Mouse (Mus musculus): ENCODE measurements around the gene Elavl2.
A peak's percentile ranks its signal among the peaks of the same experiment; 100 is the strongest.

Gene Elavl2

DNA sequence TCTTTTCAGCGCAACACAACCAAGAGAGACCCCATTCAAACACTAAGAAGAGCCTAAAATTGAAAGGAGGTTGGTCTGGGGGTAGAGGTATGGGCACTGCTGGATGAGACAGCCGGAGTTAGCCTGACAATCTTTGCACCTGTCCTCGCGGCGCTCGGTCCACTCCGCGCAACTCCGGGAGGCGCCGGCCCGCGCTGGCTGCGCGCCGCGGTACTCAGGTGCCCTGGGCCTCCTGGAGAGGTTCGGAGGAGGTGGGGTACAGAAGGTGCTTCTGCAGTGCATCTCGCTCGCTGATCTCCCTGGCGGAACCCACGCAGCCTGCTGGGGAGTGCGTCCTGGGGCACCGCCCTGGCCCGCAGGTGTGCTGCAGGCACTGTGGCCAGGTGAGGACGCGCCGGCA, at the start of gene Elavl2:
TSS of gene Elavl2 (minus strand) at position 363 of the 400 bp plus-strand sequence.
- no peak for DNase-seq (ENCODE audit: low read depth, low spot score)

DNA sequence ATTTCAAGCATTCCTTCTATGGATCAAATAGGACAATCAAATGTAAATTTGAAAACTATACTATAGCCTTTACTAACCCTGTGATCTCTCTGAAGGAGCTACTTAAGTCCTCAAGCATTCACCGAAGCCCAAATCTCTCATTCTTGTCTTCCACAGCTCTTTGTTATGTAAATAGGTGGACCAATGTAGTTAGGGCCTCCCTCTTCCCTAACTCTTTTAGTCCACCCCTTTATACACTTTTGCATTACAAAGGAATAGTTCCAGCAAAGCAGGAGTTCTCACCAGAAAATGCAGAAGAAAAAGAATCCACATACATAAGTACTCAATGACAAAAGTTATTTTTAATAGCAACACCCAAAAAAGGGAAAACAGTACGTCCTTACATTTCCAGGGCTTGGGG, 47.3 kb upstream of the Elavl2 start:
- no peak for DNase-seq (ENCODE audit: low read depth, low spot score)

DNA sequence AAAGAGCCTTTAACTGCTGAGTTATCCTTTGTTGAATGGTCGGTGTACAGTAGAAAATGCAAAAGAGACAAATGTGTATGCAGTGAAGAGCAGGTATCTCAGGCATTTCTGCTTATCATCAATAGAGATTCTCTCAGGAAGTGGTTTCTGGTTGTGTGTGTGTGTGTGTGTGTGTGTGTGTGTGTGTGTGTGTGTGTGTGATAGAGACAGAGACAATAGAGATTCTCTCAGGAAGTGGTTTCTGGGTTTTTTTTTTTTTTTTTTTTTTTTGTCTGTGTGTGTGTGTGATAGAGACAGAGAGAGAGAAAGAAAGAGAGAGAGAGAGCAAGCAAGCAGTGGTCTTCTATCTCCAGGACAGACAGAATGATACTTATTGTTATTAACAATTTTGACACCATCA, 15.0 kb upstream of the Elavl2 start:
- no peak for DNase-seq (ENCODE audit: low read depth, low spot score)

DNA sequence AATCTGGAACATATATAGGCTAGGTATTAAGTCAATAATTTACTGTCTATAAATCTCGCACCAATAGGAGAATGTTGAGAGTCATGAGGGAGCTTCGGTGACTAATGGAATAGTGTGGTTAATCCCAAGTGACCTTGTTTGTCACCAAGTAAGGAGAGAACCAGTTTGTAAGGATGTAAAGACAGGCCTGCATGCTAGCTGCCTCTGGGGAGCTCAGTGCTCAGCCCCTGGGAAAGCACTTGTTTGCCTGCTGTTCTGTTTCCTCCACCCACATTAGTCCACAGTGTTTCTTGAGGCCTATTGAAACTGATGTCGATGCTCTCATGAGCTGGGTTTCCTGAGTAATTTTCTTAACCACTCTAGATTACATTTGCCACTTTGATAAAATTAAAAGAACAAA, 4.5 kb upstream of the Elavl2 start:
- DNase-seq (ENCODE audit: low read depth, low spot score): no peak

DNA sequence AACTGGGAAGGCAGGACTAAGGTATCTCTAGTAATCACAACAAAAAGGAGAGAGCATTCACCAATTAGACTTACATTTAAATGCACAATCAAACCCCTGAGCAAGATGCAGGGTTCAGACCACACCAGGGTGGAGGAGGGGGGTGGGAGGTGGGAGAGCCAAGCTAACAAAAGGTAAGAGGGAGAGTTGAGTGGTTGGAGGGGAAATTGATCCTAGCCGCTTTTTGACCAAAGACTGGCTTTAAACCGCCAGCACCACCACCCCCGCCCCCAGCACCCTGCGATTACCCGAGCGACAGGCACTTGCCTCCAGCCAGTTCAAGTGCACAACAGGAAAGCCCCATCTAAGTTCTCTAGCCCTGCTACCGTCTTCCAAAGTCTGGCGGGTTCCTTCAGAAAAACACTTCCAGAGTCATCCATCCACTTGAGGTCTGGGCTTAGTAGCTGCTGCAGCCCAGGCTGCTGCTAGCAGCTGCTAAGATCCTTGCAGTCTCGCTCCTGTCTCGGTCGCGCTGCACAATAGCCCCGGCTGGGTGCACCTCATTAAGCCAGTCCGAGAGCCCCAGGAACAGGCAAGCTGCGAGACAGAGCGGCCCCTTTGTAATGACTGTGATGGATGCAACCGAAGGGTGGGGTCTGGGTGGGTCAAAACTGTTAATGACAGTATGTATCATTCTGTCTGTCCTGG, 932 bp downstream of the Elavl2 start:
- DNase-seq (ENCODE audit: low read depth, low spot score): no peak

DNA sequence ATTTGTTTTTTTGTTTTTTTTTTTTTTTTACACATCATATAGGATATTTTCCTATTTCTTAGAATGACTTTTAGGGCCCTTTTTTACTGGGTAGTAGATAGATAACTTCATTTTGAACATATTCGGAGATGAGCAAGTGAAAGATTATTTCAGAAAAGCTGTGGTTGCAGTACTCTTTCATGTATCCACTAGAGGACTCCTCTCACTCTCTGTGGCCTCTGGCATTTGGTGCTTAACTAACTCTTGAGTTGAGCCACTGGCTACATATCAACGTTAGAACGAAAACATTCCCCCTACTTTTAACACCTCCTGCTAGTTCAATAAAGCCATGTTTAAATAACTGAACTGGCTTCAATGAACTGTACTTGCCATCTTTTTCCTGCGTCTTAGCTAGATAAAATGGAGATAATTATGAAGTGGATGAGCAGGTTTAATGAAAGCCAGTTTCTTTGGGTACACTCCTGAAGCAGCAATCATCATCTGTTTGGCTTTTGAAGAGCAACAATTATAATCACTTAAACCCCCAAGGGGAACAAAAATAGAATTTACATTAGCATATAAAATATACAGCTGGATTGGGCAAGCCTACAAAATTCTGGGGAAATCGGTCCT, 8.5 kb downstream of the Elavl2 start:
- no peak for DNase-seq (ENCODE audit: low read depth, low spot score)

DNA sequence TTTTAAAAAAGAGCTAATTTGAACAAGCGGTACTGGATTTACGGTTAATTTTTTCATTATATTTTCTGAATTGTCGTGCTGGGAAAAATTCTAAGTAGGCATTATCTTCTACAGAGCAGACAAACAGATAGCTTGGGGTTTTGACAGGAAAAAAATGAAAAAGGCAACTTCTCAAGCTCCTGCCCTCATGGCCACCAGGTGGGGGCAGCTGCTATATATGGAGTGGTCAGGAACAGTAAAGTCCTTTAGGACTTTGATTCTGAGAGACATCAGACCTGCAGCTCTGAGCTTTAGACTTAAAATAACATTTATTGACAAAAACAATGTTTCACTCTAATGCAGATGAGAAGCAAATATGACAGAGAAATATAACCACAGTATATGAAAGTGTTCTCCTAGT, 12.9 kb downstream of the Elavl2 start:
- no peak for DNase-seq (ENCODE audit: low read depth, low spot score)

DNA sequence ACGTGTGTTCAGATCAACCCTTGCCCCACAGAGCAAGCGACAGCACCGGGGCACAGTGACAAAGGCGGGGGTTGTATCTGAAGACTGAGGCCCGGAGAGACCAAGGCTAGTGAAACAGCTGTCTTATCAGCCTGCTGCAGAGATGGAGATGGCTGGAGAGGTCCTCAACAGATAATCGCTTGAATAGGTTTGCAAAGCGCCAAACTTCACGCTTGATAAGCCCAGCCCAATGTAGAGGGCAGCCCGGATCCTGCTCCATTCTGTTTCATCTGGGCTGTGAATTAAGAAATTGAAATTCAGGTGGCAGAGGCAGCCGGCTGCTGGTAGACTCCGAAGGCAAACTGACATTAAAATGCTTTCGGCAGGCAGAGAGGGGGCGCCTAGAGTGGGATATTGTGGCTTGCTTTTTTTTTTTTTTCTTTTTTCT, 19.4 kb downstream of the Elavl2 start:
- DNase-seq (ENCODE audit: low read depth, low spot score): no peak

DNA sequence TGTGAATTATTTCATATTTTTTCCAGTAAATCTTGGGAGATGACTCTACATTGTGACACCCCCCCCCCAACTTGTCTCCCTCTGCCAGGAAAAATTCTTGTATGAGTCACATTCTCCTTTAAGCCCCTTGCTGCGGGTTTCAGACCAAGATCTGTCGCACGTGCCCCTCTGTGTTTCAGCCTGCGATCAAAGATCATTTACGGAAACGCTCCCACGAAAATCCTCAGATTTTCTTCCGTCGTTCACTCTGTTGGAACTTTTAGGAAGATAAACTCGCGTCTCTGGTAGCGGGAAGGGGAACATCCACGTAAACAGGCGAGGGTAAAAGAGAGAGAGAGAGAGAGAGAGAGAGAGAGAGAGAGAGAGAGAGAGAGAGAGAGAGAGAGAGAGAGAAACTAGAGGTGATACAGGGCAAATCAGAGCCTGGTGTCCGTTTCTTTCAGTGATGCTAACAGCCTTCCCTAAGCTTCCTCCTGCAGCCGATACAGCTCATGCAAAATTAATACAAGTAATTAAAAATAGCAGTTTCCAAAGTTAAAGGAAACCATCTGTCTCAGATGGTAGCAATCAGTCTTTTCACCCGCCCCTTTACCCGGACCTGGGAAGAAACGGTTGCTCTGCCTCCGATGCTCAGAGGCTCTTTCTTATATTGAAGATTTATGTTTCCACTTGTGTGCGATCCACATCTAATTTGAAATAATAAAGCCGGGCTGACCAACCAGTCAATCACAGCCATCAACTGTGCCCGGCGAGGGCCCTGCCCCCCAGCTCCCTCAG, 20.1 kb downstream of the Elavl2 start:
- DNase-seq (ENCODE audit: low read depth, low spot score): no peak

DNA sequence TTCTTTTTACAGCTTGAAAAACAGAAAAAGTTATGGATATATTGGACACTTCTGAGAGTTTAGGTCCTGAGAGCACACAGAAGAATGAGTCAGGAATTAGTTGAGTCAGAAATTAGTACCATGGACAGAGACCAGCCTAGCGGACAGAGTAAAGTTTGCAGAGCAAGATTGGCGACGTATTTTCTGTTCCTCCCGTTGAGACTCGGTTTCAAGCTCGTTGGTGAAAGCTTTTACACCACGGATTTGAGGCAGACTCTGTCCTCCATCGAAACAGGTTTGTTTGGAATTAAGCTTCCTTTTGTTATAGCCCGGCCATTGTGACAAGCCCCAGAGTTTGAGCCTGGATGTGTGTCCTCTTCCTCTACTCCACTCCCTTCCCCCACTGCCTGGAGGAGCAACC, 21.0 kb downstream of the Elavl2 start:
- no peak for DNase-seq (ENCODE audit: low read depth, low spot score)

DNA sequence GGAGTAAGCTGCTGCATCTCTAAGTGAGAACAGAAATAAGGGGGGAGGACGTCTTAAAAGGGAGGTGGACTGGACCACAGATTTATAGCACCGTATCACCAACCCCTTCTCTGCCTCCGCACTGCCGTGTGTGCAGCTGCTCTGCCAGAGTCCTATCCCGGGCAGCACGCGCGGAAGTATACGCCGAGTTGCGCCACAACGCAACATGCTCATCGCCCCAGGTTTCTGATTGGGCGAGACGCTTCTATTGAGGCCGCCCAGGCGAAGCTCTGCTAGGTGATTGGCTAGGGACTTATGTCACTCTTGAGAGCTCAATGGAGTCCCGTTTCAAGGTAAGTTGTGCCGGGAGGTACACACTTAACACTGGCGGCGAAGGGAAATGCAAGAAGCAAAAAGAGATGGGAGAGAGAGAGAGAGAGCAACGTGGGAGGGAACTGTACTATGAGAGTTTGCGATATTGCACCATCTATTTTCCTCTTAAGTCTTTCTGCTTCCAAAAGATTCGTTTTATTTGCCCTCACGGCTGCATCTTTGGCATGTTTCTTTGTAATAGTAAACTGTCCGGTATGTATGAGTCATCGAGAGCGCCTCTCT, 24.2 kb downstream of the Elavl2 start:
- peak; percentile 91 for DNase-seq (ENCODE audit: low read depth, low spot score)

DNA sequence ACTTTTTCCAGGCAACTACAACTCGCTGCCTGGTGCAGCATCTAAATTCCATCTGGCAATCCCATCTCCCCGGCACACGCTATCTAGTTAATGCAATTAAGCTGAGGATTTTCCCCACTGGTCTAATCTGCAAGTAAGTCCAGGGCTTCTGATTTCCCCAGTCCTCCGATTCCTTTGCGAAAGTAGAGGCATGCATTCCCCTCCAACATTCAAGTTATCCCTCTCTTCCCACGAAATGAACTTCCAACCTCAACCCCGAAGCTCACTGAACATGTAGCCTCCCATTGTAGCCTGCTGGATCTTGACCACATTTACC, 25.3 kb downstream of the Elavl2 start:
- DNase-seq (ENCODE audit: low read depth, low spot score): no peak

DNA sequence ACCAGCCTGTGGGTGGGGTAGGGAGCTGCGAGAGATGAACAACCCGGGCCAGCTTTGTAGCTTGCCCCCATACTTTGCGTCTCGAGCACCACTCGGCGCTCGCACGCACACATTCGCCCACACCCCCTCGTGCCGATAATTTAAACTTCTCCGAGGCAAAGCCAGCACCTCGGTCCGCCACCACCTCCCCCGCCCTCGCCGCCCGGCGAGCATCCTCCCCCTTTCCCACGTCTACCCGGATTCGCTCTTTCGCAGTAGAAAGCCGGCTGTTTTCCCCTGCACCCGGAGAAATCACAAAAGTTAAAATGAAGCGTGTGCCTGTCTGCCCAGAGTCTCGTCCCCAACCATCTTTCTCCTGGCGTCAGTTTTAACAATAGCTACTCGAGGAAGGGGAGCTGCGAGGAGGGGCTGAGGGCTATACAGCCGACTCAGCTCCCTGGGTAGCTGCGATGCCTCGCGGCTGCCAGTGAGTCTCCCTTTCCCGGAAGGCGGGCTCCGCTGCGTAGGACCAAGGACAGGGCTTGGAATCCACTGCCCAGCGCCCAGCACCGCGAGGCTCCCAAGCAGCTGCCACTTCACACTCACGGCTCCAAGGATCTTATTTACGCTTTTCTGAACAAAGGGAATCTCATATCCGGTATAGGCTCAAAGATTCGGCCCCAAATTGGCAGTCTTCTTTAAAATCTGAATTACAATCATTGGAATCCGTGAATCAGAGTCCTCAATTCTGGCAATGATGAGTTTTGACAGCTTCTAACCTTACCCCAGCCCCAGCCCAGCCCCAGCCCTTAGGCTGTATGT, 25.8 kb downstream of the Elavl2 start:
- DNase-seq (ENCODE audit: low read depth, low spot score): no peak

DNA sequence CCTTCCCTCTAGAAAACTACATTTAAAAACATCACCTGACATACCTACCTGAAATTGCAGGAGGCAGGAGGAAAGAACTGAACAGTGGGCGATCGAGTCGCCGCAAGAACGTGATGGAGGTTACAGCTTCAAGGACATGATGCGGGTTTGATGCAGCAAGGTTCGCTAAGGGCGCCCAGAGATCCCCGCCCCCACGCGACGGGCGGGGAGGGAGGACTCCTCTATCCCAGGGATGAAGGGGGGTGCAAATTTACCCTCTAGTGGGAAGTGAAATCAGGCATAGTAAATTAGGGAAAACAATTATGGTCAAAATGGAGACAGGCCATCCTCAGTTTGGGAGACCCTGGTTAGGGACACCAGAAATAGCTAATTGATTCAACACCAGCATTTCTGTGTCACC, 27.7 kb downstream of the Elavl2 start:
- DNase-seq (ENCODE audit: low read depth, low spot score): no peak

DNA sequence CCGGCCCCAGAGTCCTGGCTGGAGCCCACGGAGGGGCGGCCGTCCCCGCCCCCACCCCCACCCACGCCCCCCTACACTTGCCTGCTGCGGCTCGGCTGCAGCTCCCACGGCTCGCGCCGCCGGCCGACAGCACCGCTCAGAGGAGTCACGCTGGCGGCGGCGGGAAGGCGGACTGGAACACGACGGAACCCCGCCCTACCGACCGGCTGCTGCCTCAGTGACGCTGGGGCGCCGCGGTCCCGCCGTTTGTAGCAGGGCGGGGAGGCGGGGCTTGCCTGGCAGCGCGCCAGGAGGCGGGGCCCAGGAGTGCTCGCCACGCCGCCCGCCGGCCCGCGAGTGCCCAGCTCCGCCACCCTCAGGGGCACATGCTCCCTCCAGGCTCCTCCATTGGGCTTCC, 28.8 kb downstream of the Elavl2 start:
- DNase-seq (ENCODE audit: low read depth, low spot score): no peak

DNA sequence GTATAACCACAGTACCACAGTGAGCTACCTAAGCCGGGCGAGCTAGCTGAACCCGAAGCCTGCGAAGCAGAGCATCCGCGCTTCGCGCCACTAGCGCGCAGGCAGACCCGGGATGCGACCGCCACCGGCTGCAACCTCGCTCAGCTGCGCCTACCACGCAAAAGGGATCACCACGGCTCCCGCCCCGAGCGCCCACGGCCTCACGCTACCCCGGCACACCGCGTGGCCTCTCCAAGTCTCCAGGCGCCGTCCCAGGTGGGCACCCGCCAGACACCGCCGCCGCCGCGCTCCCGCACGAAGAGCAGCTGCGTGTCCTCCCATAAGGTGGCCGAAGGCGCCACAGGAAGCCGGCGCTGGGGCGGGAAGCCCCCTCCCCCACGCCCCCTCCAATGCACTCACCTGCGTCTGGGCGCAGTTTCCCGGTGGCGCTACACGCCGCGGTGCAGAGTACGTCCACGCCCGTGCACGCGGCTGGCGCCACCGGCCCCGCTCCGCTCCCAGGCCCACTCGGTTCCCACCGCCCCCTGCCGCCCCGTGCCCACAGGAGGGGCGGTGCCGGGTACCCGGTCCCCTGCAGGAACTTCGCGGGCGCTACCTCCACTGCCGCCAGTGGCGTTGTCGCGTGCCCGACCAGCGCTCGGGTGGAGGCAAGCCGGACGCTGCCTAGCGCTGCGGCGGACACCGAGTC, 29.3 kb downstream of the Elavl2 start:
- DNase-seq (ENCODE audit: low read depth, low spot score): no peak

DNA sequence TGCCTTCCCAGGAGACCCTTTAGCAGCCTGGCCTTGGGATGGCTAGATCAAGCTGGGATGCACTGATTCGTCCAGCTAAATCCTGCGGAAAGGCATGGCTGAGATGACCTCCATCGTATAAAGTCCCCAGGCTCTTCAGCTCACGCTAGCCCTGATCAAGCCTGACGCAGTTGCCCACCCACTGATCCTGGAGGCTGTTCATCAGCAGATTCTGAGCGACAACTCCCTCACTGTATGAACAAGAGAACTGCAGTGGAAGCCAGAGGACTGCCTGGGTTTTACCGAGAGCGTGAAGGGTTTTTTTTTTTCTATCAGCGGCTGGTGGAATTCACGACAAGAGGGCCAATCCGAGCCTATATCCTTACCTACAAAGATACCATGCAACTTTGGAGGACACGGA, 35.3 kb downstream of the Elavl2 start:
- no peak for DNase-seq (ENCODE audit: low read depth, low spot score)

DNA sequence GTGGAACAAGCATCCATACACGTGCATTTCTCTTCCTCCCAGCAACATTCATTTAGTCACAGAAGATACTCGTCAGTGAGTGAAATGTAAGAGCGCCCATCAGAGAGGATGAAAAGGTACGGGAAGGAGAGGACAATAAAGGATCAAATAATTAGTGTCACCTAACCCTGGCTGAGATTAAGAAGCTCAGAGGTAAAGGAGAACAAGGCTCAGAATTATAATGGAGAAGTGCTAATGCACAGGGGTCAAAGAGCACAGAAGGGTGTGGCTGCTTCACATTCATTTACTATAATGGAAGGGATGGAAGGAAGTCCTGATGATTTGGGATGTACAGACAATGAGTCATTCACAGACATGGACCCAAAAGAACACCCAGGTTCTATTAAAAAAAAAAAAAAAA, 36.6 kb downstream of the Elavl2 start:
- DNase-seq (ENCODE audit: low read depth, low spot score): no peak

DNA sequence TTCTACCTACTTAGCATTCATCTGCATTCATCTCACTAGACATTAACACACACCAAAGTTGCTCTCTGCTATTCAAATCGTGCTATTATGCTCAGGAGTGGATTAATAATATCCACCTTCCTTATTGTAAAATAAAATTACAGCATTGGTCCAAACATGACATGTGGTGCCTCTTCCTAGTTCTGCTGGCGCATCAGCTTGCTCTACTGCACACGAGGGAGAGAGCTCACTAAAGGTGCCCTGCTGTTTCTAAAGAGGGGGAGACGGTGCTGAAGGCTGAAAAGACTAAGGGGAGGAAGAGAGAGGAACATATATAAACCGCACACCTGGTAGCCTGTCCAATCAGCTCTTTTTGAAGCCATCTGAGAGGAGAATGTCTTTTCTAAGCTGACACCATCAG, 38.1 kb downstream of the Elavl2 start:
- no peak for DNase-seq (ENCODE audit: low read depth, low spot score)

DNA sequence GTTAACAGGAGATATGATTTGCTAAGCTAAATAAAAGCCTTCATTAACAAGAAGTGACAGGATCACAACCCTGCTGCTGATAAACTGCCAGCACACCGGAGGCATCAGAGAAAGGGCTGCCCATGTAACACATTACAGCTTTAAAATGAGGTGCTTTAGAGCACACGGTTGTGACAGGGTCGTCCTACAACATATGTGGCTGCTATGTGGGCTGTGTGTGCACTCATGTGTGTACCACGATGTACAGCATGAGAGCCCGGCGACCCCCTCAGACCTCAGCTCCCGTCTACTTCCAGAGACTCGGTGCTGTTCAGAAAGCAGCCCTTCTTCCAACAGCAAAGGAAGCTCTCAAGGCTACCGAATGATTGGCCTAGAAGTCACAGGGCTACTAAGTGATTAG, 47.4 kb downstream of the Elavl2 start:
- DNase-seq (ENCODE audit: low read depth, low spot score): no peak

DNA sequence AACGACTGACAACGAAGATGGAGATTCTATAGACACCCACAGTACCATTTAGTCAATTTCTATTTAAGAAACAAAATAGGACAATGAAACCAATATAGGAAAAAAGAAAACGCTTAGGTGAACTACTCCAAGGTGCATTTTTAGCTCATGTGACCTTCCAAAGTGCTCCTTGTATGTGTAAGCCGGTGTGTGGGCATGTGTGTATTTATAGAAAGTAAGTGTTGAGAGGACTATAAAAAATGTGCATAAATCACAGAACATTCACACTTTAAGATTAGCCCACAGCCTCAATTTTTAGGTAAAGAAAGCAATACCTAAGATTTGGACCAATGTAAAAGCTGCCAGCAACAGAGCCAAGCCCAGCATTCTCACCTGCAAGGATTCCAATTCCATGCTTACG, 51.0 kb downstream of the Elavl2 start:
- DNase-seq (ENCODE audit: low read depth, low spot score): no peak
